Mouse (Mus musculus): ENCODE measurements around the gene Arrdc4. TPM values are rescaled to one million over a fixed set of nuclear protein-coding genes. Genes with fewer than 3 reads are reported as not detected.

The Arrdc4 gene
- 4.0 TPM for polyA plus RNA-seq (2014; fragmentation: Illumina TruSeq; extraction: RNeasy Lipid Tissue Mini Kit (QIAGEN cat#74804); ENCODE audit: low read depth, low replicate concordance)

DNA sequence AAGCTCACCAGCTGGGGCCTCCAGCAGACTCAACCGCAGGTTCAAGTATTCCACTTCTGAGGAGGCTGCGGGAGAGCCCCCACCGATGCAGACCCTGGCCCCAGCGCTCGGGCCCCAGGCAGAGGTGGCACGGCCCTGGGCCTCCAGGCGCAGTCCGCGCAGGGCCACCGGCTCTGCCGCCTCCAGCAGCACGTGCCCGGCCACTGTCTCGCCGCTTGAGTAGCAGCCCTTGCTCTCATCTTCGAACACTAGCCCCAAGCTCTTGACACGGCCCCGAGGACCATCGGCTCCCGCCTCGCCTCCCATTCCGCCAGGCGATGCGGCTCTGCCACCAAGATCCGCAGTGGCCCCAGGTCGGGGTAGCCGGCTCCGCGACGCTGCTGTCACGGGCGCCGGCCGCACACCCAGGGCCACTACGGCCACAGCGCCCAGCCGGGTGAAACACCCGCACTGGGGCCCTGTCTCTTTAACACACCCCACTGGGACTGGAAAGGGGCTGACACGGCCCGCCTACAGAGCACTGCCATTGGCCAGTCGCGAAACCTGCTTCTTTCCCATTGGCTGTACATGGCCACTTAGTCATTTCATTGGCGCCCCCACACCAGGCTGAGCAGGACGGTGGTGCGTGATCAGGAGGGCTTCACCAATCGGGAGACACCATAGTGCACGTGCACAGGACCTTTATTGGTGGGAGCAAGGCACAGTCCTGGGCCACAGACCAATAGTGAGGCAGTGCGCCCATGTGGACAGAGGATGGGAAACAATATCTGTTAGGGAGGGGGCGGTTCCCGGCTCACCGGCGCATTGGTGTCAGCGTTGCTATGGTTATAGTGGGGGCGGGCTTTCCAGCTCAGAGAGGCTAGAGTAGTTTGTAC is at the start of gene Arrdc4:
Gene Arrdc4 (minus strand): TSS at position 481 of the 875 bp plus-strand sequence.

